Mouse (Mus musculus) heart, postnatal 0 days (tissue): ENCODE measurements at regions not wholly inside any gene's neighbourhood (a gene's known extent, or its start where the extent isn't known, plus 50 kb on each side); places are given as distances from the start of the nearest gene placed in this dataset.

Experiments
- CTCF ChIP-seq: IDR thresholded peaks from 2 replicates; pipeline ENCODE4 v1.5.1; 2016; ENCODE audit warnings: antibody characterized with exemption, control low read depth, low read depth
- EP300 ChIP-seq: IDR thresholded peaks from 2 replicates; pipeline ENCODE4 v1.6.1; 2016; ENCODE audit warnings: antibody characterized with exemption, low read depth

DNA sequence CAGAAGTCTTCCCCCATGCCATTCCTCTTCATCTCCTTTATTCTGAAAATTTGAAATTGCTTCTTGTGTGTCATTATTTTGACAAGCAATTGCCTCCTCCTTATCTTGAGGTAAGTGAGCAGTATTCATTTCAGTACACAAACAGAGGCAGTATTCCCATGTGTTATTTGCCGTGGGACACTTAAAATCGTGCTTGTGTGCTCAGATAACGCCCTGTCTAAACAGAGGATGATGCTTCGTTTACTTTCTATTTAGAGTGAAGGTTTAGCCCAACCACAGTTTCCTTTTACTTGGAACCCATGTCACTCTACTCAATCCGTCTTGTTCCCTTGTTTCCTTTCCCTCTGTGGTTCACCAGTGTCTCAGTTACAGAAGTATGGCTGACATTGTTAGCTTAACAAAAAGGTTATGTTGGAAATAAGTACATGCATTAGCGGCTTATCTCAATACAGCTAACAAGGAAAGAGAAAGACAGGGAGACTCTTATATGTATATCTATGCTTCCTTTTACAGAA lies 65.6 kb upstream of the Ndst4 start:
- TF ChIP-seq CTCF: no peak
- no peak for TF ChIP-seq EP300
